Mouse (Mus musculus) brain, embryonic 18.5 days (tissue): ENCODE measurements at regions not wholly inside any gene's neighbourhood (a gene's known extent, or its start where the extent isn't known, plus 50 kb on each side); places are given as distances from the start of the nearest gene placed in this dataset.
A peak's percentile ranks its signal among the peaks of the same experiment; 100 is the strongest.
"Not testable (repeated sequence)": the region's sequence is repeated elsewhere in the genome, so short reads cannot be mapped to it uniquely, and the experiment has no call there.

Experiments used
- DNase-seq: peaks from one replicate; pipeline ENCODE4 v3.0.0-alpha.2; 2012; ENCODE audit warnings: low read depth, low spot score

GRCm38 (mm10) chr3:117265790-117266189 lies 94.9 kb downstream of the Plppr4 start:
- DNase-seq: no peak

GRCm38 (mm10) chr3:117247833-117248232 lies 112.8 kb downstream of the Plppr4 start:
- DNase-seq: no peak

GRCm38 (mm10) chr3:117241810-117242209 lies 118.9 kb downstream of the Plppr4 start:
- no peak for DNase-seq

- no peak for DNase-seq
Measured at GRCm38 (mm10) chr3:117226616-117227015, 134.1 kb downstream of the Plppr4 start.

GRCm38 (mm10) chr3:117225041-117225440 lies 135.6 kb downstream of the Plppr4 start:
- DNase-seq: no peak

- no peak for DNase-seq
Measured at GRCm38 (mm10) chr3:117217952-117218351, 142.7 kb downstream of the Plppr4 start.

GRCm38 (mm10) chr3:117191903-117192302 lies 168.8 kb downstream of the Plppr4 start:
- no peak for DNase-seq

GRCm38 (mm10) chr3:117188782-117189500 lies 171.7 kb downstream of the Plppr4 start:
- no peak for DNase-seq

GRCm38 (mm10) chr3:117183654-117184184 lies 177.0 kb downstream of the Plppr4 start:
- DNase-seq: no peak

GRCm38 (mm10) chr3:117169740-117170139 lies 190.9 kb downstream of the Plppr4 start:
- DNase-seq: no peak

GRCm38 (mm10) chr3:117163046-117163445 lies 194.3 kb upstream of the Palmd start:
- no peak for DNase-seq

- DNase-seq: not testable (repeated sequence)
Measured at GRCm38 (mm10) chr3:117160689-117161088, 191.9 kb upstream of the Palmd start.

- DNase-seq: no peak
Measured at GRCm38 (mm10) chr3:117155274-117155673, 186.5 kb upstream of the Palmd start.

- DNase-seq: peak; percentile 56
Measured at GRCm38 (mm10) chr3:117153011-117153473, 184.3 kb upstream of the Palmd start.

GRCm38 (mm10) chr3:117152414-117152813 lies 183.6 kb upstream of the Palmd start:
- DNase-seq: no peak

GRCm38 (mm10) chr3:117147414-117147813 lies 178.6 kb upstream of the Palmd start:
- no peak for DNase-seq

GRCm38 (mm10) chr3:117139835-117140234 lies 171.0 kb upstream of the Palmd start:
- DNase-seq: no peak

GRCm38 (mm10) chr3:117138720-117139119 lies 169.9 kb upstream of the Palmd start:
- DNase-seq: no peak

GRCm38 (mm10) chr3:117132897-117133296 lies 164.1 kb upstream of the Palmd start:
- DNase-seq: no peak

GRCm38 (mm10) chr3:117122211-117122610 lies 153.4 kb upstream of the Palmd start:
- DNase-seq: peak; percentile 36

GRCm38 (mm10) chr3:117120086-117121055 lies 151.6 kb upstream of the Palmd start:
- DNase-seq: peak; percentile 73

GRCm38 (mm10) chr3:117119576-117119975 lies 150.8 kb upstream of the Palmd start:
- no peak for DNase-seq
